Mouse (Mus musculus): ENCODE measurements at regions not wholly inside any gene's neighbourhood (a gene's known extent, or its start where the extent isn't known, plus 50 kb on each side); places are given as distances from the start of the nearest gene placed in this dataset.

DNA sequence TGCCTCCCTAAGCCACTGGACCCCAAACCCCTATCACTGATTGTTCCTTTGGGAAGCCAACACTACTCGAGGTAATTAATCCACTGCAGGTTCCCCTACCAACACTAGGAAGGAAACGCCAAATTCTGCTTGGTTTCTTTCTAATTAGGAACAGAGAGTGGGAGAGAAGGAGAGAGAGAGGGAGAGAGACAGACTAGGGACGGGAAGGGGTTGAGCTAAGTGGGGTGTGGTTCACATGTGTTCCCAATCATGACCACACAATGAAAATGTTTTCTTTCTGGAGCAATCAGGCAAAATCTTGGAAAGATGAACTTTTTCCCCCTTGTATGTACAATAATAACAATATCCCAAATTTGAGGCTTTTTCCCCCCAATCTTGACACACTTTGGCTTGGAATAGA is 619.3 kb downstream of the Gm826 start:
- DNase-seq: no peak

GRCm38 (mm10) chr2:159718738-159719137 is 615.2 kb downstream of the Gm826 start:
- no peak for DNase-seq

- DNase-seq: no peak
These were observed 608.5 kb downstream of the Gm826 start for GRCm38 (mm10) chr2:159725158-159726076.

DNA sequence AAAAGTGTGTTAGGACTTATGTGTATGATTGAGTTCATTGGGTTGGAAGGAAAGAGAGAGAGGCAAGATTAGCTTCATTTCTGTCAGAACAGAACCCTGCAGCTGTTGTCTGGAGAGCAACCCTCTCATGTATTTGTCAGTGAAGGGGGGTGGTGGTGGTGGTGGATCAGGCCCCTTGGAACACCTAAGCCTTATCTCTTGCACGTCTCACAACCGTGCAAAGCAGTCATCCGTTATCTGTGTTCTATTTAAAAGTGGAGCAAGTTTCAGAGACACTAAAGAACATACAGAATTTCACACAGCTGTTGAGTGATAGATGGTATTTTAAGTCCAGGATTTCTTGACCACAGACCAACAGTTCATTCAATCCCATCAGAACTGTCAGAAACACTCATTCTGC is 604.7 kb downstream of the Gm826 start:
- DNase-seq: no peak

- no peak for DNase-seq
These were observed 603.7 kb downstream of the Gm826 start for GRCm38 (mm10) chr2:159730221-159730620.

DNA sequence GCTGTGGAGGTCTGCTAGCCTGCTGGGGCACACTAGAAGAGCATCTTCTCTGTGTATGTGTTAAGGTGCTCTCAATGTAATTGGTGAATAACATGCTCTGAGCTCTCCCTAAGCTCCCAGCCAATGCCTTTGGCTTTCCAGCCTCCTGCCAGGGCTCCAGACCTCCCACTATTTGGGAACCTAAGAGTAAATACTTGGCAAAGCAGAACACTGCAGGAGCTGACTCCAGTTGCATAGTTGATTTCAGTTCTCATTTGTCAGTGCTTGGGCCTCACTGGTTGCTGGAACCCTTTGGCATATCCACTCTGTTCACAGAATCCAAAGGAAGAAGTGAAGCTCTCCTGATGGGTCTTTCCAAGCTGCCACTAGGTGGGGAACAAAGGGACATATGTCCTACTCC is 602.7 kb downstream of the Gm826 start:
- no peak for DNase-seq

- no peak for DNase-seq
These were observed 601.5 kb downstream of the Gm826 start for GRCm38 (mm10) chr2:159732413-159732812.

GRCm38 (mm10) chr2:159734576-159734975 is 599.4 kb downstream of the Gm826 start:
- no peak for DNase-seq

GRCm38 (mm10) chr2:159755541-159756011 is 578.4 kb downstream of the Gm826 start:
- no peak for DNase-seq

DNA sequence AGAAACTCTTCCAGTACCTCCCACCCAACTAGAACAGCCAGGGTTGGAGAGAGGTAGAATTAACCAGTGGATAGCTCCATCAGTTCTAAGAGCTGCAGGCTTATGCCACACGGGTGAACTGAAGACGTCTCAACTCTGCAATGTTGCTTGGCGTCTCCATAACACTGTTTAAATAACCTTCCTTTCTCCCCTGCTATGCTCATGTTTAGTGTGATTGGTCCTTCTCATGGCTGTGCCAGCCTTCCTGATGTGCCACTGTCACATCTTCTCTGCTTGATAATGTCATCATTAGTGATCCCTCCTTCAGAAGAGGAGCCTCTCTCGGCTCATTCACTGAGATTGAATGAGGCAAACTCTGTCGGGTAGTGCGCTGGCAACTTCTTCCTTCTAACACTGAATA is 573.2 kb downstream of the Gm826 start:
- no peak for DNase-seq

- DNase-seq: no peak
These were observed 570.8 kb downstream of the Gm826 start for GRCm38 (mm10) chr2:159763115-159763514.

Measured in cerebellum, adult 11 months (tissue).